Mouse (Mus musculus): ENCODE measurements at regions not wholly inside any gene's neighbourhood (a gene's known extent, or its start where the extent isn't known, plus 50 kb on each side); places are given as distances from the start of the nearest gene placed in this dataset.
A peak's percentile ranks its signal among the peaks of the same experiment; 100 is the strongest.

DNA sequence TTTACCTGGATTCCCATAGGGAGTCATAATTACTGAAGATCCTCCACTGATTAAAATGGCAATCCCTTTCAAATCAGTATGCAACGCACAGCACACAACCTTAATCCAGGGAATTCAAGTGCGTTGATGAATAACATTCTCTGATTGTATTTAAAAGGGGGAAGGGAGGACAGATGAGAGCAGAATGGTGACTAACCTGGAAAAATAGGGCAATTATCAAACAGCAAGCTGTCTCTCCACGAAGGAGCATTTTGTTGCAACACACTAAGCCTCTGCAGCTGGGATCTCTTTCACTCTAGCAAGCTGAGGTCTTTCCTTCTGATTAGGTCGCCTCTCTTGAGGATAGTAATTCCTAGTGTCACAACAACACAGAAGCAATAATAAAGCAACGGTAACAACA is 501.5 kb downstream of the Tusc1 start:
- WGBS: 58% methylated on average over 5 of the region's 5 CpGs
- Histone ChIP-seq H3K4me1 (no peaks in the 10 kb centered on the region), H3K27ac (no peak overlapping the region), H3K9ac (no peak overlapping the region), H3K27me3 (no peaks in the 10 kb centered on the region), H3K4me3 (replicated peaks) (no peak overlapping the region), H3K4me2 (no peak overlapping the region), H3K9me3 (replicated peaks) (no peaks in the 10 kb centered on the region), H3K36me3 (no peaks in the 10 kb centered on the region)
- no peak for ATAC-seq (replicated peaks; ENCODE audit: low FRiP score)

DNA sequence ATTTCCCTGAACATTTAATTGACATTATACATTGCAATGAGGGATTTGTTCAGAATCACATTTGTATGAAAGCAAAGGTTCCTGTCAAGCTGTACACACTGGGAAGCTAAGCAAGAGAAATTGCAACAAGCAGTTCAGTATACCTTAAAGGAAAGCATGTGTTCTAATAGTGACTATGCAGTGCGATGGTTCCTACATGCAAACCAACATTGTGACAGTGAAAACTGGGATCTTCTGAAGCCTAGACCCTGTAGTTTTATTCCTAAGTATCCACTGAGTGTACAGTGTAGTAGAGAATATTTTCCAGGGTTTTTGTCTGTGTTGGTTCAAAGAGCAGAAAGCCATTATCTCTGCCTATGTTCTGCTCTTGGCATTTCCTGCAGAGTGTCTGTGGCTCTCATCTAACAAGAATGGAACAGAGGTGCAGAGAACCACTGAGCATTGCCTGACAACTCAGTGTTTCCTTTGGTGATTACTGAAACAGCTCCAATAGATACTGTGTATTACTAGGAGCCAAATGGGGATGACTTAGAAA is 504.1 kb downstream of the Tusc1 start:
- Histone ChIP-seq H3K4me2 (no peak overlapping the region), H3K9me3 (replicated peaks) (no peaks in the 10 kb centered on the region), H3K4me1 (no peaks in the 10 kb centered on the region), H3K36me3 (no peaks in the 10 kb centered on the region), H3K27me3 (no peaks in the 10 kb centered on the region), H3K9ac (no peak overlapping the region), H3K27ac (no peak overlapping the region), H3K4me3 (replicated peaks) (no peak overlapping the region)
- 76% methylated on average over 1 of the region's 1 CpGs for WGBS
- no peak for ATAC-seq (replicated peaks; ENCODE audit: low FRiP score)

DNA sequence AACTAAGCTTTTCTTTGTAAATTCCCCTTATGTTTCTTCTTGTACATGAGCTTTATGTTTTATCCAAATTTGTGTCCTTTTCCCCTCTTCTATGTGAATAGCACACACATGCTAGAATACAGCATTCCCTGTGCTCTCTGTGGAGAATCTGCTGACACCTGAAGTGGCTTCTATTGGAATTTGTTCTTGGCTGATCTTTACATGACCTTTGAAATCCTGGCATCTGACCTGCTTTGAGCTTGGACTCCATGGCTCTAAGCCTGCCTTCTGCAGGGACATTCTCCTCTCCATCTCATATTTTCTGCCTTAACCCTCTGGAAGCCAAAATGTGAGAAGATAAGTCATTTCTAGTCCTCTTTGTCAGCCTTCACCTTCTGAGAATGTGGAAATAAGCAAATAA is 507.5 kb downstream of the Tusc1 start:
- no peaks in the 10 kb centered on the region for H3K9me3 ChIP-seq (replicated peaks)
- no peaks in the 10 kb centered on the region for H3K27me3 ChIP-seq
- no peaks in the 10 kb centered on the region for H3K4me1 ChIP-seq
- H3K27ac ChIP-seq: no peak overlapping the region
- H3K4me2 ChIP-seq: no peak overlapping the region
- no peak for ATAC-seq (replicated peaks; ENCODE audit: low FRiP score)
- no peaks in the 10 kb centered on the region for H3K36me3 ChIP-seq
- H3K9ac ChIP-seq: no peak overlapping the region
- H3K4me3 ChIP-seq (replicated peaks): no peak overlapping the region

DNA sequence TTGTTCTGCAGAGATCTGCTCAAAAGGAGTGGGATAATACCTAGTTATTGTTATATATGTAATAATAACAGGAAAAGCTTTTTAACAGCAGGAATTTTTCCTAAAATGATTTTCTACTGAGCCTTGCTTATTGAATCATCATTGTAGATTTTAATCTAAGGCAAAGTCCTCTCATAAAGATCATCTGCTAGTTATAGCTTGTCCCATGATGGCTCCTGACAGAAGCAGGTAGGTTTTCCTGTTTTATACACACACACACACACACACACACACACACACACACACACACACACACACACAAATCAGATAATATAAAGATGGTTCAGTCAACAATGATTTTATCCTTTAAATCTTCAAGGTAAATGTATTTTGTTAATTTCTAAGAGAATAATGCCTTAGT is 507.9 kb downstream of the Tusc1 start:
- ATAC-seq (replicated peaks; ENCODE audit: low FRiP score): no peak
- Histone ChIP-seq H3K9me3 (replicated peaks) (no peaks in the 10 kb centered on the region), H3K4me3 (replicated peaks) (no peak overlapping the region), H3K4me1 (no peaks in the 10 kb centered on the region), H3K4me2 (no peak overlapping the region), H3K36me3 (no peaks in the 10 kb centered on the region), H3K27me3 (no peaks in the 10 kb centered on the region), H3K27ac (no peak overlapping the region), H3K9ac (no peak overlapping the region)

DNA sequence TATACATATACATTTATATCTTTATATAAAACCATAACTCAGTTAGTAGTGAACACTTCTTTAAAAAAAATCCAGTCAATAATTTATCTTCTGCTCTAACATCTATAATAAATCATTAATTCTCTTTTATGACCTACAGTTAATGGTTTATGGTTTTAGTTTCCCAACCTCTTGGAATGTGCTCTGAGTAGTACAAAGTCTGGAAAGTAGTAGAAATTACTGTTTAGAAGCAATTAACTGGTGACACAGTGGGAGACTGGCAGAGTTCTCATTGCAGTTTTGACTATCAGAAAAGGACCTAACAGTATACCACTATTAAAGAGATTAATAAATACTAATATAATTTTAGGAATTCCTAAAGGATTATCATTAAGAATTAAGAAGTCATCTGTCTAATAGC is 508.3 kb downstream of the Tusc1 start:
- no peaks in the 10 kb centered on the region for H3K27me3 ChIP-seq
- H3K4me3 ChIP-seq (replicated peaks): no peak overlapping the region
- no peak overlapping the region for H3K27ac ChIP-seq
- no peak overlapping the region for H3K4me2 ChIP-seq
- H3K9me3 ChIP-seq (replicated peaks): no peaks in the 10 kb centered on the region
- ATAC-seq (replicated peaks; ENCODE audit: low FRiP score): peak; percentile 46; the same call in 1 of the 2 replicates
- H3K4me1 ChIP-seq: no peaks in the 10 kb centered on the region
- no peaks in the 10 kb centered on the region for H3K36me3 ChIP-seq
- H3K9ac ChIP-seq: no peak overlapping the region

DNA sequence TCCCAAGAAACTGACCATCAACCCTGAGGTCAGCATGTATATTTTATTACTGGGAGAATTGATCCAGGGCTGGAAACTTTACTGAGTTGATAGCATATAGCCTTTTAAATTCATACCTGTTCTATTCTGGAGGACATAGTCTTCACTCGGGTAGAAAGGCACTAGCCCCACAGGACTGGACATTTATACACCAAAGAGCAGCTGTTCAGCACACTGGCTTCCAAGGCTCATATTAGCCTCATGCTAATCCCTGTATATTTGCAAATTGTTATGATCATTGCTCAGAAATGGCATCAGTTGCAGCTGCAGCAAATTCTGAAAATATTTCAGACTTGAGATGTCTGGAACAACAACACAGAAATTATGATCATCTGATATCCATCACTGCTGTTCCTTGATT is 547.2 kb downstream of the Tusc1 start:
- H3K9me3 ChIP-seq (replicated peaks): no peaks in the 10 kb centered on the region
- no peaks in the 10 kb centered on the region for H3K4me1 ChIP-seq
- no peaks in the 10 kb centered on the region for H3K27me3 ChIP-seq
- H3K4me2 ChIP-seq: no peak overlapping the region
- H3K9ac ChIP-seq: no peak overlapping the region
- H3K36me3 ChIP-seq: no peaks in the 10 kb centered on the region
- no peak overlapping the region for H3K27ac ChIP-seq
- ATAC-seq (replicated peaks; ENCODE audit: low FRiP score): no peak
- WGBS: 81% methylated on average over 1 of the region's 1 CpGs
- H3K4me3 ChIP-seq (replicated peaks): no peak overlapping the region

DNA sequence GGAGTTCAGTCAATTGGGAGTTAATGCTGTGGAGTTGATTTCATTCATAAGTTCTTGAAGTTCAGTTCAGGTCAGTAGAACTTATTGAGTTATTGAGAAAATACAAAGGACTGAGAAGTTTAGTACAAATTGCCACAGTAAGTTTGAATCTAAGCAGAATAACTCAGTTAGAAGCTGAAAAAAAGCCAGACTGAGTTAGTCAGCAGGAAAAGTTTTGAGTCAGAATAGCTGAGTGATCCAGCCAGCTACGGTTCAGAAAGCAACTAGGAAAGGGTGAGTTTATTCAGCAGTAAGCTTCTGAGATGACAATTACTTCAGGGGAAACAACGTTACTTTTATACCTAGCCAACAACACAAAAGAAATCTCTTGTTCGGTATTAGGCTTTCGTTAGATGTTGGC is 557.2 kb downstream of the Tusc1 start:
- no peak overlapping the region for H3K9ac ChIP-seq
- H3K4me1 ChIP-seq: no peaks in the 10 kb centered on the region
- no peaks in the 10 kb centered on the region for H3K27me3 ChIP-seq
- no peak overlapping the region for H3K4me3 ChIP-seq (replicated peaks)
- WGBS: 86% methylated on average over 4 of the region's 4 CpGs
- no peak overlapping the region for H3K4me2 ChIP-seq
- no peaks in the 10 kb centered on the region for H3K9me3 ChIP-seq (replicated peaks)
- ATAC-seq (replicated peaks; ENCODE audit: low FRiP score): no peak
- H3K36me3 ChIP-seq: no peaks in the 10 kb centered on the region
- H3K27ac ChIP-seq: no peak overlapping the region

DNA sequence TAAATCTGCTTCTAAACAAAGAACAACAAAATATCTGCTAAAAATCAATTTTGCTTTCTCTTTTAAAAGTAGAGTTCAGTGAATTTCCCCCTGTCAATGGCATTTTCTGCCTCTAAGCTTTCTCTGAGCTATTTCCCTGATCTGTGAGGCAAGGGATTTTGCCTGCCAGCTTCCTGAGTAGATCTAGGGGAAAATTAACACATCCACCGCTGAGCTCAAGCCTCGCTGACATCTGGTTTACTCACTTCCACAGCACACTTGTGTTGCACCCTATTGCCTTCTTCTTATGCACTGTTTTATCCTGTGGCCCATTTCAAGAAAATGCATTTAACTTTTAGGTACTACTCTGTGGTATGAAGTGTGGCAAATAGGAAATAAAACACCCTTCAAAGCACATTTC is 556.5 kb upstream of the Gm12666 start:
- Histone ChIP-seq H3K36me3 (no peaks in the 10 kb centered on the region), H3K4me2 (no peak overlapping the region), H3K4me1 (no peaks in the 10 kb centered on the region), H3K9me3 (replicated peaks) (no peaks in the 10 kb centered on the region), H3K27me3 (no peaks in the 10 kb centered on the region), H3K27ac (no peak overlapping the region), H3K4me3 (replicated peaks) (no peak overlapping the region), H3K9ac (no peak overlapping the region)
- WGBS: 46% methylated on average over 2 of the region's 2 CpGs
- no peak for ATAC-seq (replicated peaks; ENCODE audit: low FRiP score)

DNA sequence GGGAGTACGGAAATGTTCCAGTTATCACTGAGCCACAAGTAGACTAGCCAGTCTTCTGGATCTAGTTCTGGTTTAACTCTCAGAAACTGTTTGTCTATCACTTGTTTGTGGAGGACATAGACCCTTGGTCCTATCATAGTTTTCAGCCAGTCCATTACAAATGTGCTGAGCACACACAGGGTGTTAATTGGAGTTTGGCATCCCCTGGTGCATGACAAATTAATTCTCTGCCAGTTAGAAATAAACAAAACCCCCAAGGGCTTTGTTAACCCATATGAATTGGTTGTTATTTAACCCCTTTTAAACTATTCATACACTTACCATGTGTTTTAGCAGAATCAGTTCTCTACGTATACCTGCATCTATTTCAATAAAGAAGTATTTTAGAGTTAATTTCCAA is 554.7 kb upstream of the Gm12666 start:
- H3K27me3 ChIP-seq: no peaks in the 10 kb centered on the region
- 88% methylated on average over 2 of the region's 2 CpGs for WGBS
- H3K36me3 ChIP-seq: no peaks in the 10 kb centered on the region
- H3K4me2 ChIP-seq: no peak overlapping the region
- ATAC-seq (replicated peaks; ENCODE audit: low FRiP score): no peak
- no peak overlapping the region for H3K4me3 ChIP-seq (replicated peaks)
- no peaks in the 10 kb centered on the region for H3K4me1 ChIP-seq
- H3K9me3 ChIP-seq (replicated peaks): no peaks in the 10 kb centered on the region
- no peak overlapping the region for H3K27ac ChIP-seq
- no peak overlapping the region for H3K9ac ChIP-seq

DNA sequence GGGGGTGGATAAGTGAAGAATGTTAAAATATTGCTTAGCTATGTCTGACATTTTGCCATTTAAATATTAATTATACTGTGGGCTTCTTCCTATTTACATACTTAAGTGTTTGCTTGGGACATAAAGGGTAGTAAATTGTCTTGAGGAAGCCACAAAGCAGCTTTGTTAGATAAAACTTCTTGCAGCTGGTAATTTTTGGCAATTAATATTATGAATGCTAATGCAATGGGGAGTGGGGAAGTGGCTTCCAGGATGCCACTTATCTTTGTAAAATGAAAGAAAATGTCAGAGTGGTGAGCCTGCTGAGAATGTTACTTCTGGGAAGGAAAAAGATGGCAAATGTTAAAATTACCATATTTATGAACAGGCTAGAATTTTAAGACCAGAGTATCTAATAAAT is 511.2 kb upstream of the Gm12666 start:
- H3K27me3 ChIP-seq: no peaks in the 10 kb centered on the region
- H3K4me2 ChIP-seq: no peak overlapping the region
- no peak overlapping the region for H3K4me3 ChIP-seq (replicated peaks)
- H3K4me1 ChIP-seq: no peaks in the 10 kb centered on the region
- no peak for ATAC-seq (replicated peaks; ENCODE audit: low FRiP score)
- no peak overlapping the region for H3K9ac ChIP-seq
- H3K9me3 ChIP-seq (replicated peaks): no peaks in the 10 kb centered on the region
- no peak overlapping the region for H3K27ac ChIP-seq
- H3K36me3 ChIP-seq: no peaks in the 10 kb centered on the region

Data from kidney, embryonic 15.5 days (tissue).